Mouse (Mus musculus): ENCODE results near the gene Foxa1.

GRCm38 (mm10) chr12:57548352-57548980 is 1.8 kb upstream of the Foxa1 start:
- TF ChIP-seq CTCF (conservative IDR thresholded peaks at IDR 0.05; ENCODE audit: low read length) = no peak; the same call in 1 of the 2 replicates
- TF ChIP-seq NANOG (IDR thresholded peaks at IDR 0.05; ENCODE audit: borderline replicate concordance, low read length) = no peak
- TF ChIP-seq POU5F1 (IDR thresholded peaks at IDR 0.05; ENCODE audit: borderline replicate concordance, low read length) = no peak

All from E14TG2a.4 (cell line).